Mouse (Mus musculus): ENCODE data around the gene Asb10. TPM values are rescaled to one million over a fixed set of nuclear protein-coding genes. Genes with fewer than 3 reads are reported as not detected.

Asb10 gene
- polyA plus RNA-seq (2015; fragmentation: Nextera tagmentation; extraction: Ambion mirVana) = 0.15 and 0.25 TPM in 2 replicates

- H3K27ac ChIP-seq (replicated peaks) = no peak within 1 kb of the TSS
- no peaks in the 10 kb centered on the region for H3K9me3 ChIP-seq
- ATAC-seq (ENCODE audit: low read depth) = no peak
- H3K36me3 ChIP-seq = no peaks in the 10 kb centered on the region
- peak within 1 kb of the TSS; percentile 20 for H3K4me2 ChIP-seq
- no peak within 1 kb of the TSS for H3K9ac ChIP-seq
- peaks cover 6% of the 10 kb centered on the region; the same call in 1 of the 2 replicates for H3K27me3 ChIP-seq
- H3K4me1 ChIP-seq (replicated peaks) = peaks cover 27% of the 10 kb centered on the region
- WGBS = 38% methylated on average over 14 of the region's 14 CpGs
- H3K4me3 ChIP-seq = no peak within 1 kb of the TSS
Observed at GRCm38 (mm10) chr5:24540387-24541143, at the start of gene Asb10. TSS of gene Asb10 (minus strand) at chr5:24540978.

- WGBS = 87% methylated on average over 20 of the region's 20 CpGs
- ATAC-seq (ENCODE audit: low read depth) = no peak
- Histone ChIP-seq H3K36me3 (peaks cover 66% of the 10 kb centered on the region), H3K9ac (no peak overlapping the region), H3K27me3 (peaks cover 6% of the 10 kb centered on the region; the same call in 1 of the 2 replicates), H3K27ac (replicated peaks) (no peak overlapping the region), H3K4me3 (no peak overlapping the region), H3K9me3 (no peaks in the 10 kb centered on the region), H3K4me1 (replicated peaks) (peaks cover 52% of the 10 kb centered on the region), H3K4me2 (no peak overlapping the region)
Observed at GRCm38 (mm10) chr5:24589511-24590500, 49.0 kb upstream of the Asb10 start.

- peak; percentile 28 for ATAC-seq (ENCODE audit: low read depth)
Observed at GRCm38 (mm10) chr5:24587200-24587577, 46.4 kb upstream of the Asb10 start.

GRCm38 (mm10) chr5:24586547-24587199 lies 45.9 kb upstream of the Asb10 start, which contains the start of gene Chpf2:
TSS of gene Chpf2 (plus strand) at chr5:24586741.
- Histone ChIP-seq H3K4me3 (peak within 1 kb of the TSS; percentile 85), H3K27ac (replicated peaks) (peak within 1 kb of the TSS; percentile 83), H3K4me2 (peak within 1 kb of the TSS; percentile 93), H3K4me1 (replicated peaks) (peaks cover 38% of the 10 kb centered on the region), H3K27me3 (0 out of 2 replicates have a peak, but pooled peaks cover 2% of the 10 kb centered on the region), H3K9ac (peak within 1 kb of the TSS; percentile 92), H3K9me3 (no peaks in the 10 kb centered on the region), H3K36me3 (peaks cover 34% of the 10 kb centered on the region)
- ATAC-seq (ENCODE audit: low read depth) = peak; percentile 93
- under 1% methylated on average over 43 of the region's 43 CpGs for WGBS

More at GRCm38 (mm10) chr5:24587200-24587577, 46.4 kb upstream of the Asb10 start:
- Histone ChIP-seq H3K9ac (peak overlapping the region; percentile 92), H3K4me3 (peak overlapping the region; percentile 85), H3K4me1 (replicated peaks) (peaks cover 43% of the 10 kb centered on the region), H3K9me3 (no peaks in the 10 kb centered on the region), H3K4me2 (peak overlapping the region; percentile 93), H3K36me3 (peaks cover 40% of the 10 kb centered on the region), H3K27ac (replicated peaks) (peak overlapping the region; percentile 83), H3K27me3 (0 out of 2 replicates have a peak, but pooled peaks cover 2% of the 10 kb centered on the region)
- 35% methylated on average over 4 of the region's 4 CpGs for WGBS

GRCm38 (mm10) chr5:24586106-24586505 lies 45.3 kb upstream of the Asb10 start:
- Histone ChIP-seq H3K27me3 (0 out of 2 replicates have a peak, but pooled peaks cover under 1% of the 10 kb centered on the region), H3K9ac (peak overlapping the region; percentile 92), H3K36me3 (peaks cover 29% of the 10 kb centered on the region), H3K4me1 (replicated peaks) (peaks cover 33% of the 10 kb centered on the region), H3K27ac (replicated peaks) (peak overlapping the region; percentile 83), H3K4me2 (peak overlapping the region; percentile 93), H3K9me3 (no peaks in the 10 kb centered on the region), H3K4me3 (peak overlapping the region; percentile 85)
- WGBS = 15% methylated on average over 8 of the region's 8 CpGs
- ATAC-seq (ENCODE audit: low read depth) = peak; percentile 16

- peak overlapping the region; percentile 63 for H3K9ac ChIP-seq
- 69% methylated on average over 6 of the region's 6 CpGs for WGBS
Observed at GRCm38 (mm10) chr5:24578109-24578963, 37.6 kb upstream of the Asb10 start.

GRCm38 (mm10) chr5:24577183-24577929 lies 36.6 kb upstream of the Asb10 start, which contains the start of gene Abcf2:
TSS of gene Abcf2 (minus strand) at chr5:24577467.
- H3K4me3 ChIP-seq = peak within 1 kb of the TSS; percentile 52
- peak; percentile 96 for ATAC-seq (ENCODE audit: low read depth)

More at GRCm38 (mm10) chr5:24578109-24578963, 37.6 kb upstream of the Asb10 start:
- Histone ChIP-seq H3K27ac (replicated peaks) (peak overlapping the region; percentile 74), H3K4me2 (peak overlapping the region; percentile 64), H3K9me3 (no peaks in the 10 kb centered on the region), H3K4me1 (replicated peaks) (peaks cover 24% of the 10 kb centered on the region), H3K27me3 (no peaks in the 10 kb centered on the region), H3K4me3 (peak overlapping the region; percentile 52), H3K36me3 (peaks cover 20% of the 10 kb centered on the region)
- no peak for ATAC-seq (ENCODE audit: low read depth)

GRCm38 (mm10) chr5:24576801-24577182 lies 36.0 kb upstream of the Asb10 start:
- H3K4me3 ChIP-seq = peak overlapping the region; percentile 52
- under 1% methylated on average over 32 of the region's 32 CpGs for WGBS
- H3K27me3 ChIP-seq = no peaks in the 10 kb centered on the region
- H3K27ac ChIP-seq (replicated peaks) = peak overlapping the region; percentile 57; the same call in 1 of the 2 replicates
- peak overlapping the region; percentile 74 for H3K9ac ChIP-seq
- ATAC-seq (ENCODE audit: low read depth) = peak; percentile 32; the same call in 1 of the 2 replicates
- H3K4me2 ChIP-seq = peak overlapping the region; percentile 82
- H3K36me3 ChIP-seq = peaks cover 35% of the 10 kb centered on the region
- H3K9me3 ChIP-seq = no peaks in the 10 kb centered on the region
- H3K4me1 ChIP-seq (replicated peaks) = peaks cover 24% of the 10 kb centered on the region

More at GRCm38 (mm10) chr5:24577183-24577929, 36.6 kb upstream of the Asb10 start, which contains the start of gene Abcf2:
- H3K36me3 ChIP-seq = peaks cover 29% of the 10 kb centered on the region
- under 1% methylated on average over 48 of the region's 48 CpGs for WGBS
- H3K4me1 ChIP-seq (replicated peaks) = peaks cover 24% of the 10 kb centered on the region
- H3K9me3 ChIP-seq = no peaks in the 10 kb centered on the region
- no peaks in the 10 kb centered on the region for H3K27me3 ChIP-seq
- H3K4me2 ChIP-seq = peak within 1 kb of the TSS; percentile 82
- H3K27ac ChIP-seq (replicated peaks) = peak within 1 kb of the TSS; percentile 74
- H3K9ac ChIP-seq = peak within 1 kb of the TSS; percentile 74

GRCm38 (mm10) chr5:24575948-24576347 lies 35.2 kb upstream of the Asb10 start:
- Histone ChIP-seq H3K4me1 (replicated peaks) (peaks cover 24% of the 10 kb centered on the region), H3K4me2 (peak overlapping the region; percentile 82), H3K27ac (replicated peaks) (no peak overlapping the region), H3K4me3 (peak overlapping the region; percentile 52), H3K9ac (peak overlapping the region; percentile 74; the same call in 1 of the 2 replicates), H3K36me3 (peaks cover 43% of the 10 kb centered on the region), H3K9me3 (no peaks in the 10 kb centered on the region), H3K27me3 (no peaks in the 10 kb centered on the region)
- no peak for ATAC-seq (ENCODE audit: low read depth)
- WGBS = 83% methylated on average over 1 of the region's 1 CpGs

- Histone ChIP-seq H3K27me3 (peaks cover 6% of the 10 kb centered on the region), H3K9me3 (peaks cover 4% of the 10 kb centered on the region; the same call in 1 of the 2 replicates), H3K9ac (no peak within 1 kb of the TSS), H3K4me3 (no peak within 1 kb of the TSS), H3K27ac (replicated peaks) (no peak within 1 kb of the TSS), H3K4me1 (replicated peaks) (peaks cover 10% of the 10 kb centered on the region), H3K4me2 (no peak within 1 kb of the TSS), H3K36me3 (no peaks in the 10 kb centered on the region)
- ATAC-seq (ENCODE audit: low read depth) = no peak
- 85% methylated on average over 2 of the region's 2 CpGs for WGBS
Observed at GRCm38 (mm10) chr5:24556709-24557108, 15.9 kb upstream of the Asb10 start, which contains the start of gene 4931409K22Rik. TSS of gene 4931409K22Rik (minus strand) at chr5:24556809.
